Mouse (Mus musculus) cerebellum, postnatal 25 days (tissue): ENCODE data around the gene Mmp9.

Experiments used
- DNase-seq, 2 experiments: peaks; one replicate each; pipeline ENCODE4 v3.0.0; 2021; ENCODE audit warnings: mixed read lengths in 2 of 2

The Mmp9 gene

GRCm38 (mm10) chr2:164940140-164940830, at the start of gene Mmp9:
Gene Mmp9 (plus strand): TSS chr2:164940780.
- no peak for DNase-seq

GRCm38 (mm10) chr2:164891056-164891834, 49.3 kb upstream of the Mmp9 start:
- DNase-seq, result peak in 1 of 2 experiments; percentile 37

GRCm38 (mm10) chr2:164891908-164892695, 48.5 kb upstream of the Mmp9 start:
- peak; percentile 75 to 82 for DNase-seq

GRCm38 (mm10) chr2:164892696-164893216, 47.8 kb upstream of the Mmp9 start:
- peak; percentile 69 to 76 for DNase-seq

- DNase-seq, result peak in 1 of 2 experiments; percentile 45
These were observed 46.5 kb upstream of the Mmp9 start for GRCm38 (mm10) chr2:164894048-164894447.

- no peak for DNase-seq
These were observed 45.9 kb upstream of the Mmp9 start for GRCm38 (mm10) chr2:164894644-164895043.

GRCm38 (mm10) chr2:164895885-164896284, 44.7 kb upstream of the Mmp9 start:
- peak in 1 of 2 experiments; percentile 66 for DNase-seq

GRCm38 (mm10) chr2:164898008-164898407, 42.6 kb upstream of the Mmp9 start:
- DNase-seq, result peak in 1 of 2 experiments; percentile 34

- DNase-seq, result no peak
These were observed 41.5 kb upstream of the Mmp9 start for GRCm38 (mm10) chr2:164899034-164899433.

GRCm38 (mm10) chr2:164899723-164900459, 40.7 kb upstream of the Mmp9 start:
- no peak for DNase-seq

GRCm38 (mm10) chr2:164901380-164901779, 39.2 kb upstream of the Mmp9 start:
- DNase-seq, result peak; percentile 50 to 63

- DNase-seq, result no peak
These were observed 37.1 kb upstream of the Mmp9 start for GRCm38 (mm10) chr2:164903496-164903895.

GRCm38 (mm10) chr2:164906071-164906470, 34.5 kb upstream of the Mmp9 start:
- no peak for DNase-seq

- peak in 1 of 2 experiments; percentile 16 for DNase-seq
These were observed 33.1 kb upstream of the Mmp9 start for GRCm38 (mm10) chr2:164907511-164907910.

GRCm38 (mm10) chr2:164908011-164908410, 32.6 kb upstream of the Mmp9 start:
- no peak for DNase-seq

GRCm38 (mm10) chr2:164909100-164909499, 31.5 kb upstream of the Mmp9 start:
- no peak for DNase-seq

GRCm38 (mm10) chr2:164909542-164909941, 31.0 kb upstream of the Mmp9 start:
- peak in 1 of 2 experiments; percentile 50 for DNase-seq

GRCm38 (mm10) chr2:164910360-164911061, 30.1 kb upstream of the Mmp9 start:
- DNase-seq, result no peak

- DNase-seq, result peak; percentile 96 to 97
These were observed 29.2 kb upstream of the Mmp9 start, which contains the start of gene Zfp335 for GRCm38 (mm10) chr2:164911086-164912048. Gene Zfp335 (minus strand): TSS chr2:164911757.

- DNase-seq, result peak in 1 of 2 experiments; percentile 43
These were observed 28.4 kb upstream of the Mmp9 start for GRCm38 (mm10) chr2:164912151-164912550.
